Mouse (Mus musculus) CH12.LX (cell line): ENCODE results near the gene Mphosph6. TPM values are rescaled to one million over a fixed set of nuclear protein-coding genes. Genes with fewer than 3 reads are reported as not detected.

ENCODE experiments used
- DNase-seq: peaks from one replicate; pipeline ENCODE4 v3.0.0-alpha.2; 2013; ENCODE audit errors: extremely low read depth
- H3K27ac ChIP-seq: 2 replicates; pipeline ENCODE4 v1.5.1; 2012; ENCODE audit warnings: low read depth, mild to moderate bottlenecking, control low read depth, moderate library complexity; ENCODE audit not compliant: insufficient read depth
- H3K27me3 ChIP-seq: replicated peaks from 2 replicates; pipeline ENCODE3; 2012; ENCODE audit warnings: inconsistent platforms
- H3K36me3 ChIP-seq, 2 experiments: replicated peaks in 1 of 2; 2 replicates each; pipeline versions ENCODE3 to v1.6.1; 2012; ENCODE audit warnings: inconsistent platforms in 1 of 2, low read length in 1 of 2, mild to moderate bottlenecking in 1 of 2, mixed read lengths in 1 of 2, moderate library complexity in 1 of 2; ENCODE audit not compliant: control insufficient read depth in 1 of 2, insufficient read depth in 1 of 2
- H3K4me1 ChIP-seq, 2 experiments: 2 replicates each; pipeline ENCODE4 v1.6.1; 2012; ENCODE audit warnings: inconsistent platforms in 1 of 2, moderate library complexity in 1 of 2; ENCODE audit not compliant: insufficient read depth in 2 of 2, control insufficient read depth in 1 of 2
- H3K4me2 ChIP-seq: 2 replicates; pipeline ENCODE4 v1.6.1; 2012; ENCODE audit warnings: low read depth, mild to moderate bottlenecking, control low read depth; ENCODE audit not compliant: poor library complexity, insufficient read depth, severe bottlenecking
- H3K4me3 ChIP-seq, 3 experiments: fragments of 150-350 bp in 1 of 3; sonication (generic) in 1 of 3; replicated peaks in 1 of 3; 2 replicates each; pipeline versions ENCODE3 to v1.5.1; 2011 to 2012; ENCODE audit warnings: low read depth in 2 of 3, low read length in 2 of 3, mild to moderate bottlenecking in 2 of 3, moderate library complexity in 2 of 3, control low read depth in 1 of 3, improper control_type of control experiment in 1 of 3, inconsistent platforms in 1 of 3, mixed read lengths in 1 of 3; ENCODE audit not compliant: poor library complexity in 1 of 3
- H3K79me2 ChIP-seq: replicated peaks from 2 replicates; pipeline ENCODE4 v1.6.1; 2012; ENCODE audit warnings: mild to moderate bottlenecking, moderate library complexity; ENCODE audit not compliant: control insufficient read depth, poor library complexity, insufficient read depth, severe bottlenecking; ENCODE audit errors: extremely low read depth
- H3K9ac ChIP-seq: 2 replicates; pipeline ENCODE4 v1.6.1; 2012; ENCODE audit warnings: low read depth, mild to moderate bottlenecking, control low read depth, moderate library complexity; ENCODE audit not compliant: insufficient read depth
- H3K9me3 ChIP-seq: replicated peaks from 2 replicates; pipeline ENCODE3; 2012; ENCODE audit warnings: low read length, inconsistent platforms, mixed read lengths
- CHD1 ChIP-seq: IDR thresholded peaks from 2 replicates; pipeline ENCODE4 v1.6.1; 2012; ENCODE audit warnings: low read depth, low read length, improper control_type of control experiment, inconsistent platforms
- CTCF ChIP-seq, 2 experiments: IDR thresholded peaks in 1 of 2; conservative IDR thresholded peaks in 1 of 2; 2 replicates each; pipeline ENCODE4 v1.5.1; 2011 to 2012; ENCODE audit warnings: low read depth in 2 of 2, low read length in 2 of 2, improper control_type of control experiment in 1 of 2, inconsistent platforms in 1 of 2, mild to moderate bottlenecking in 1 of 2, moderate library complexity in 1 of 2
- E2F4 ChIP-seq: IDR thresholded peaks from 2 replicates; pipeline ENCODE4 v1.6.1; 2011; ENCODE audit warnings: low read depth, low read length, improper control_type of control experiment; ENCODE audit not compliant: insufficient replicate concordance
- HCFC1 ChIP-seq: IDR thresholded peaks from 2 replicates; pipeline ENCODE4 v1.6.1; 2012; ENCODE audit warnings: low read depth, mild to moderate bottlenecking, inconsistent platforms, low read length, improper control_type of control experiment
- IRF4 ChIP-seq: IDR thresholded peaks from 2 replicates; pipeline ENCODE4 v1.6.1; 2014; ENCODE audit warnings: low read depth, mild to moderate bottlenecking, inconsistent platforms, low read length, improper control_type of control experiment
- JUN ChIP-seq: IDR thresholded peaks from 2 replicates; pipeline ENCODE4 v1.6.1; 2011; ENCODE audit warnings: low read depth, mild to moderate bottlenecking, low read length, improper control_type of control experiment, moderate library complexity; ENCODE audit not compliant: insufficient read depth
- JUND ChIP-seq: conservative IDR thresholded peaks from 2 replicates; pipeline ENCODE4 v1.6.1; 2011; ENCODE audit warnings: low read depth, low read length, improper control_type of control experiment
- MAZ ChIP-seq: IDR thresholded peaks from 2 replicates; pipeline ENCODE4 v1.6.1; 2012; ENCODE audit warnings: low read depth, mild to moderate bottlenecking, inconsistent platforms, low read length, improper control_type of control experiment, moderate library complexity
- NELFE ChIP-seq: IDR thresholded peaks from 2 replicates; pipeline ENCODE4 v1.6.1; 2011; ENCODE audit warnings: low read depth, low read length, improper control_type of control experiment
- NRF1 ChIP-seq: IDR thresholded peaks from 2 replicates; pipeline ENCODE4 v1.6.1; 2014; ENCODE audit warnings: low read depth, mild to moderate bottlenecking, inconsistent platforms, low read length, improper control_type of control experiment, moderate library complexity
- RAD21 ChIP-seq: IDR thresholded peaks from 2 replicates; pipeline ENCODE4 v1.6.1; 2011; ENCODE audit warnings: low read depth, mild to moderate bottlenecking, low read length, improper control_type of control experiment, moderate library complexity
- SIN3A ChIP-seq: IDR thresholded peaks from 2 replicates; pipeline ENCODE4 v1.6.1; 2012; ENCODE audit warnings: low read length, improper control_type of control experiment, inconsistent platforms
- SMC3 ChIP-seq: IDR thresholded peaks from 2 replicates; pipeline ENCODE4 v1.6.1; 2011; ENCODE audit warnings: low read depth, low read length, improper control_type of control experiment
- TCF12 ChIP-seq: IDR thresholded peaks from 2 replicates; pipeline ENCODE4 v1.6.1; 2014; ENCODE audit warnings: low read depth, mild to moderate bottlenecking, inconsistent platforms, low read length, improper control_type of control experiment
- UBTF ChIP-seq: IDR thresholded peaks from 2 replicates; pipeline ENCODE4 v1.6.1; 2012; ENCODE audit warnings: low read depth, mild to moderate bottlenecking, inconsistent platforms, low read length, improper control_type of control experiment, moderate library complexity
- ZC3H11A ChIP-seq: IDR thresholded peaks from 2 replicates; pipeline ENCODE4 v1.6.1; 2012; ENCODE audit warnings: low read depth, mild to moderate bottlenecking, inconsistent platforms, low read length, improper control_type of control experiment
- ZMIZ1 ChIP-seq: IDR thresholded peaks from 2 replicates; pipeline ENCODE4 v1.6.1; 2012; ENCODE audit warnings: low read depth, mild to moderate bottlenecking, inconsistent platforms, low read length, improper control_type of control experiment
- ZNF384 ChIP-seq: IDR thresholded peaks from 2 replicates; pipeline ENCODE4 v1.6.1; 2012; ENCODE audit warnings: low read depth, low read length, improper control_type of control experiment, inconsistent platforms
- dilution Hi-C: fragments of 300-500 bp; cut with MboI; formaldehyde crosslinking; loops from 2 replicates; pipeline ENCODE4 v1.14.3; 2020; ENCODE audit warnings: low sequenced_read_pairs; ENCODE audit not compliant: extremely low pct_unique_long_range_greater_than_20kb, extremely low pct_ligation_motif_present
- in situ Hi-C: fragments of 300-500 bp; cut with MboI; formaldehyde crosslinking; loops from 3 replicates; pipeline ENCODE4 v1.14.3; 2019; ENCODE audit warnings: low sequenced_read_pairs, low pct_ligation_motif_present, low pct_unique_long_range_greater_than_20kb, mixed read lengths
- polyA plus RNA-seq: library from polyadenylated mRNA; unstranded; fragments of >175 nt; gene quantifications from 2 replicates; pipeline ENCODE4 v1.2.1, GENCODE M21; 2012; ENCODE audit warnings: low read depth; ENCODE audit not compliant: insufficient read length
- total RNA-seq, 2 experiments: library from RNA; depleted of rRNA; stranded (reverse); fragments of 300-350 nt in 1 of 2; fragments of >200 nt in 1 of 2; gene quantifications; 2 replicates each; pipeline ENCODE4 v1.2.3; 2012 to 2014

Gene Mphosph6
- total and polyA plus RNA-seq, 3 experiments, result 89.6 to 241 (median 225) TPM

GRCm38 (mm10) chr8:117772597-117772996 lies 29.1 kb downstream of the Mphosph6 start (continued):
- TF ChIP-seq UBTF (no peak), HCFC1 (no peak), TCF12 (peak; percentile 49), CTCF (conservative IDR thresholded peaks at IDR 0.05 in 1 of 2, IDR thresholded peaks at IDR 0.05 in 1 of 2; ENCODE audit: low read depth in 2 of 2, low read length in 2 of 2) (peak in 1 of 2 experiments; percentile 99; a peak in 2 of 4 replicates), CHD1 (no peak), JUN (no peak), MAZ (peak; percentile 69; the same call in 1 of the 2 replicates), E2F4 (no peak), IRF4 (peak; percentile 79)

- dilution Hi-C loops, result no loop called here
- Histone ChIP-seq H3K4me3 (no peak overlapping the region), H3K36me3 (no peaks in the 10 kb centered on the region), H3K9me3 (no peaks in the 10 kb centered on the region), H3K79me2 (no peaks in the 10 kb centered on the region), H3K9ac (no peak overlapping the region), H3K4me1 (peaks cover 4 to 23% of the 10 kb centered on the region in 2 experiments), H3K27ac (no peak overlapping the region), H3K4me2 (peak overlapping the region; percentile 33), H3K27me3 (no peaks in the 10 kb centered on the region)
- peak; percentile 86 for DNase-seq
- in situ Hi-C loops, result loop anchor here (5.0 kb wide), 1 partner anchor 90 kb away; no protein-coding TSS in a partner anchor
- TF ChIP-seq RAD21 (peak; percentile 99), SIN3A (peak; percentile 22; the same call in 1 of the 2 replicates), CTCF (conservative IDR thresholded peaks at IDR 0.05 in 1 of 2, IDR thresholded peaks at IDR 0.05 in 1 of 2; ENCODE audit: low read depth in 2 of 2, low read length in 2 of 2) (peak; percentile 86 to 95), JUND (0 out of 2 replicates have a peak, but pooled peaks have one; percentile 20), HCFC1 (no peak), ZMIZ1 (no peak), SMC3 (peak; percentile 95), ZNF384 (no peak), NRF1 (0 out of 2 replicates have a peak, but pooled peaks have one; percentile 10), NELFE (peak; percentile 29; the same call in 1 of the 2 replicates), ZC3H11A (peak; percentile 86)
Measured at GRCm38 (mm10) chr8:117772126-117772525, 29.6 kb downstream of the Mphosph6 start.
